Mouse (Mus musculus) frontal cortex, postnatal 36 days (tissue): Measurements from ENCODE around the gene Gm5416.
"Not testable (repeated sequence)": the region's sequence is repeated elsewhere in the genome, so short reads cannot be mapped to it uniquely, and the experiment has no call there.

ENCODE experiments used
- DNase-seq, 2 experiments: peaks; one replicate each; pipeline ENCODE4 v3.0.0; 2022; ENCODE audit warnings: low spot score in 2 of 2

Gm5416 gene

GRCm38 (mm10) chr16:36209967-36210453 is at the start of gene Gm5416:
TSS of gene Gm5416 (plus strand) at chr16:36210403.
- no peak for DNase-seq

GRCm38 (mm10) chr16:36167841-36168240 is 42.4 kb upstream of the Gm5416 start:
- DNase-seq: not testable (repeated sequence)

GRCm38 (mm10) chr16:36176108-36176507 is 34.1 kb upstream of the Gm5416 start:
- no peak for DNase-seq

- DNase-seq: no peak
Observed at GRCm38 (mm10) chr16:36179910-36180309, 30.3 kb upstream of the Gm5416 start.

- not testable (repeated sequence) for DNase-seq
Observed at GRCm38 (mm10) chr16:36183912-36184311, 26.3 kb upstream of the Gm5416 start, which contains the start of gene Gm5483. TSS of gene Gm5483 (plus strand) at chr16:36184212.

- no peak for DNase-seq
Observed at GRCm38 (mm10) chr16:36199226-36199625, 11.0 kb upstream of the Gm5416 start.

- DNase-seq: no peak
Observed at GRCm38 (mm10) chr16:36203846-36204245, 6.4 kb upstream of the Gm5416 start.

GRCm38 (mm10) chr16:36205684-36206083 is 4.5 kb upstream of the Gm5416 start:
- DNase-seq: not testable (repeated sequence)

- not testable (repeated sequence) for DNase-seq
Observed at GRCm38 (mm10) chr16:36221168-36221567, 11.0 kb downstream of the Gm5416 start, which contains the start of gene 2010005H15Rik. TSS of gene 2010005H15Rik (plus strand) at chr16:36221468.

GRCm38 (mm10) chr16:36260585-36260984 is 50.4 kb downstream of the Gm5416 start:
- DNase-seq: not testable (repeated sequence)
